19 mouse cellular contexts compared by ENCODE assay signal in the genomic region with DNA sequence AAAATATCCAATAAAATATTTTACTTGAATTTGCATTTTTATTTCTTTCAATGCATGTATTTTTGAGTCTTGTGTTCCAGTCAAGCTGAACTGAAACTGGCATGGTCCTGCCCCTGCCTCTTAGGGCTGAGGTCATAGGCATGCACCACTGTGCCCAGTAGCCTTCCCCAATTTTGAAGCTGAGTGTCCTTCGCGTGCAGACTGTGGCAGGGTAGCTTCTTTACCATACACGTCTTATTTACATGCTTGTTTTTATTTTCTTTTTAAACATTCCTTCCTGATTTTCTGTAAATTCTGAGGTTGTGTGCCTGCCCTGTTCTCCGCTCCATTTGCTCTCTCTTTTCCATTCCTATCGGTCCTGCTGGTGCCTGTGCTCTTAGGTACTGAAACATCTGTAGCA.
DNase-seq lines count a peak whose midpoint lies in the region; ATAC-seq lines count a peak whose summit lies in the region.
"Had no signal": no experiment of that assay in that cellular context is flagged by ENCODE, and none has a peak within 500 bp of the region (broad histone marks: within the 10 kb centered on the region; RNA-seq: fewer than 3 reads in every experiment).

No protein-coding gene starts in this region.

- H3K27ac ChIP-seq in heart, embryonic 11.5 days (ENCODE audit: low read depth, low read length) = no peak overlapping the region
- H3K27ac ChIP-seq in midbrain, embryonic 11.5 days (ENCODE audit: low read depth, low read length) = no peak overlapping the region
- H3K27ac ChIP-seq in midbrain, embryonic 16.5 days (ENCODE audit: low read length) = no peak overlapping the region

- no peaks in the 10 kb centered on the region for H3K36me3 ChIP-seq in heart, embryonic 11.5 days (ENCODE audit: control insufficient read depth, insufficient read depth, low read length)
- no peaks in the 10 kb centered on the region for H3K36me3 ChIP-seq in midbrain, embryonic 11.5 days (ENCODE audit: control insufficient read depth, insufficient read depth, low read length)
- no peaks in the 10 kb centered on the region for H3K36me3 ChIP-seq in midbrain, embryonic 16.5 days (ENCODE audit: control insufficient read depth, insufficient read depth, low read length)
- H3K36me3 ChIP-seq: G1E had no signal

- H3K9ac ChIP-seq in heart, embryonic 11.5 days (ENCODE audit: low read depth, low read length) = no peak overlapping the region
- no peak overlapping the region for H3K9ac ChIP-seq in midbrain, embryonic 11.5 days (ENCODE audit: low read length)
- no peak overlapping the region for H3K9ac ChIP-seq in midbrain, embryonic 16.5 days (ENCODE audit: low read depth, low read length)

- no peak overlapping the region for H3K4me3 ChIP-seq in heart, embryonic 11.5 days (ENCODE audit: low read depth, low read length)
- no peak overlapping the region for H3K4me3 ChIP-seq in midbrain, embryonic 11.5 days (ENCODE audit: low read depth, low read length)
- H3K4me3 ChIP-seq in midbrain, embryonic 16.5 days (ENCODE audit: low read depth, low read length) = no peak overlapping the region

- DNase-seq in heart, adult 11 months = peak; percentile 64
- peak; percentile 62 for DNase-seq in midbrain, embryonic 11.5 days (ENCODE audit: low spot score, missing footprints)
- DNase-seq: adrenal gland, adult 2 months; adrenal gland, adult 8-10 months; adrenal gland, postnatal 10 days; adrenal gland, postnatal 14 days; adrenal gland, postnatal 25 days; adrenal gland, postnatal 36 days; B cell, adult 2 months; cerebellum, adult 11 months; cerebellum, adult 11-12 months; cerebellum, adult 18-20 months had no signal

- 79% methylated on average over 5 of the region's 5 CpGs for WGBS in heart, embryonic 11.5 days (ENCODE audit: insufficient replicate concordance)
- 93% methylated on average over 5 of the region's 5 CpGs for WGBS in midbrain, embryonic 11.5 days
- 91% methylated on average over 5 of the region's 5 CpGs for WGBS in midbrain, embryonic 16.5 days

- H3K27me3 ChIP-seq in heart, embryonic 11.5 days (ENCODE audit: control insufficient read depth, insufficient read depth, low read length) = no peaks in the 10 kb centered on the region
- no peaks in the 10 kb centered on the region for H3K27me3 ChIP-seq in midbrain, embryonic 11.5 days (ENCODE audit: control insufficient read depth, insufficient read depth, low read length)
- H3K27me3 ChIP-seq in midbrain, embryonic 16.5 days (ENCODE audit: control insufficient read depth, insufficient read depth, low read depth, low read length) = no peaks in the 10 kb centered on the region
- H3K27me3 ChIP-seq: CH12.LX, Patski had no signal

- no peak overlapping the region for H3K4me2 ChIP-seq in heart, embryonic 11.5 days
- no peak overlapping the region for H3K4me2 ChIP-seq in midbrain, embryonic 11.5 days
- H3K4me2 ChIP-seq in midbrain, embryonic 16.5 days (ENCODE audit: low read length) = no peak overlapping the region

- H3K4me1 ChIP-seq in heart, embryonic 11.5 days (ENCODE audit: control insufficient read depth, insufficient read depth, low read length) = no peaks in the 10 kb centered on the region
- H3K4me1 ChIP-seq in midbrain, embryonic 11.5 days (ENCODE audit: control insufficient read depth, insufficient read depth, low read length) = no peaks in the 10 kb centered on the region
- H3K4me1 ChIP-seq in midbrain, embryonic 16.5 days (ENCODE audit: control insufficient read depth, insufficient read depth, low read length) = no peaks in the 10 kb centered on the region

- no peaks in the 10 kb centered on the region for H3K9me3 ChIP-seq in heart, embryonic 11.5 days (replicated peaks; ENCODE audit: control insufficient read depth, low read length)
- H3K9me3 ChIP-seq in midbrain, embryonic 11.5 days (ENCODE audit: control insufficient read depth, low read length) = no peaks in the 10 kb centered on the region
- H3K9me3 ChIP-seq in midbrain, embryonic 16.5 days (replicated peaks; ENCODE audit: control insufficient read depth, low read length, poor library complexity, severe bottlenecking) = no peaks in the 10 kb centered on the region
- H3K9me3 ChIP-seq: G1E had no signal

- ATAC-seq in heart, embryonic 11.5 days (replicated peaks; ENCODE audit: insufficient number of reproducible peaks, low FRiP score, low TSS enrichment) = no peak
- no peak for ATAC-seq in midbrain, embryonic 11.5 days (ENCODE audit: low FRiP score)
- no peak for ATAC-seq in midbrain, embryonic 16.5 days
- ATAC-seq: activated CD4-positive, CD25-positive, alpha-beta regulatory T cell, adult 4 months; CD4-positive, CD25-positive, alpha-beta regulatory T cell, adult 4 months; Patski had no signal
